In genomic region chr17:80455648-80456047, GRCm38 (mm10) we compare ENCODE assay signal across 8 mouse cellular contexts. TPM values are rescaled to one million over a fixed set of nuclear protein-coding genes. Genes with fewer than 3 reads are reported as not detected.
A peak's percentile ranks its signal among the peaks of the same experiment; 100 is the strongest.
DNase-seq lines count a peak whose midpoint lies in the region; ATAC-seq and TF ChIP-seq lines count a peak whose summit lies in the region.

No protein-coding gene starts in this region.

- H3K9me3 ChIP-seq in forebrain, embryonic 14.5 days (replicated peaks; ENCODE audit: control insufficient read depth, low read length), result no peaks in the 10 kb centered on the region
- H3K9me3 ChIP-seq in forebrain, embryonic 12.5 days, result no peaks in the 10 kb centered on the region
- no peaks in the 10 kb centered on the region for H3K9me3 ChIP-seq in liver, embryonic 14.5 days (ENCODE audit: control insufficient read depth, low read length)
- H3K9me3 ChIP-seq in liver, postnatal 0 days (ENCODE audit: low read length), result no peaks in the 10 kb centered on the region

- DNase-seq in forebrain, embryonic 14.5 days (ENCODE audit: low spot score), result peak; percentile 84
- peak in 2 of 3 experiments; percentile 31 to 41 for DNase-seq in liver, embryonic 14.5 days (ENCODE audit: low read depth in 3 of 3, low spot score in 3 of 3)
- no peak for DNase-seq in liver
- DNase-seq in brain, embryonic 14.5 days (ENCODE audit: low read depth), result peak; percentile 84
- no peak for DNase-seq in liver, postnatal 0 days
- no peak for DNase-seq in frontal cortex, postnatal 10 days (ENCODE audit: low spot score in 2 of 2)
- DNase-seq in testis, postnatal 14 days (ENCODE audit: low spot score), result no peak

- no peak for TF ChIP-seq EP300 in liver, embryonic 14.5 days (IDR thresholded peaks at IDR 0.05; ENCODE audit: low read depth)
- TF ChIP-seq EP300 in liver, postnatal 0 days (IDR thresholded peaks at IDR 0.05; ENCODE audit: low read depth), result no peak

- no peak overlapping the region for H3K4me2 ChIP-seq in forebrain, embryonic 14.5 days (ENCODE audit: low read length)
- H3K4me2 ChIP-seq in forebrain, embryonic 12.5 days, result no peak overlapping the region
- H3K4me2 ChIP-seq in liver, embryonic 14.5 days (ENCODE audit: low read depth), result no peak overlapping the region
- H3K4me2 ChIP-seq in liver, postnatal 0 days (ENCODE audit: low read depth, low read length), result no peak overlapping the region

- 26% methylated on average over 2 of the region's 2 CpGs for WGBS in forebrain, embryonic 14.5 days
- 25% methylated on average over 2 of the region's 2 CpGs for WGBS in forebrain, embryonic 12.5 days
- 19% methylated on average over 2 of the region's 2 CpGs for WGBS in liver, embryonic 14.5 days (ENCODE audit: insufficient replicate concordance)
- 24% methylated on average over 2 of the region's 2 CpGs for WGBS in liver, postnatal 0 days (ENCODE audit: insufficient replicate concordance)

- peak; percentile 63; the same call in 1 of the 2 replicates for TF ChIP-seq CTCF in liver, embryonic 14.5 days (IDR thresholded peaks at IDR 0.05; ENCODE audit: low read depth)
- TF ChIP-seq CTCF in brain, embryonic 14.5 days (IDR thresholded peaks at IDR 0.05; ENCODE audit: borderline replicate concordance, extremely low read depth, insufficient read depth, insufficient read length), result no peak
- peak; percentile 80 for TF ChIP-seq CTCF in liver, postnatal 0 days (IDR thresholded peaks at IDR 0.05; ENCODE audit: low read depth)

- H3K27ac ChIP-seq in forebrain, embryonic 14.5 days (ENCODE audit: low read depth, low read length), result no peak overlapping the region
- no peak overlapping the region for H3K27ac ChIP-seq in forebrain, embryonic 12.5 days
- no peak overlapping the region for H3K27ac ChIP-seq in liver, embryonic 14.5 days
- no peak overlapping the region for H3K27ac ChIP-seq in liver, postnatal 0 days (ENCODE audit: low read depth)

- H3K4me3 ChIP-seq in forebrain, embryonic 14.5 days (ENCODE audit: low read depth, low read length), result no peak overlapping the region
- no peak overlapping the region for H3K4me3 ChIP-seq in forebrain, embryonic 12.5 days (replicated peaks)
- H3K4me3 ChIP-seq in liver, embryonic 14.5 days (ENCODE audit: insufficient read depth in 1 of 2, low read depth in 2 of 2, low read length in 2 of 2), result no peak overlapping the region
- no peak overlapping the region for H3K4me3 ChIP-seq in liver, postnatal 0 days (ENCODE audit: low read depth, low read length)

- peak; percentile 20; the same call in 1 of the 2 replicates for ATAC-seq in forebrain, embryonic 14.5 days
- no peak for ATAC-seq in forebrain, embryonic 12.5 days (ENCODE audit: low FRiP score)
- no peak for ATAC-seq in liver, embryonic 14.5 days (ENCODE audit: insufficient read depth)
- ATAC-seq in liver, postnatal 0 days, result peak; percentile 38; the same call in 1 of the 2 replicates

- no peaks in the 10 kb centered on the region for H3K27me3 ChIP-seq in forebrain, embryonic 14.5 days (replicated peaks; ENCODE audit: control insufficient read depth, insufficient read depth, low read length)
- H3K27me3 ChIP-seq in forebrain, embryonic 12.5 days, result no peaks in the 10 kb centered on the region
- H3K27me3 ChIP-seq in liver, embryonic 14.5 days (ENCODE audit: control insufficient read depth, insufficient read depth, low read length), result no peaks in the 10 kb centered on the region
- H3K27me3 ChIP-seq in liver, postnatal 0 days (ENCODE audit: insufficient read depth, low read length), result no peaks in the 10 kb centered on the region

- peaks cover 24% of the 10 kb centered on the region for H3K36me3 ChIP-seq in forebrain, embryonic 14.5 days (ENCODE audit: control insufficient read depth, insufficient read depth, low read length)
- H3K36me3 ChIP-seq in forebrain, embryonic 12.5 days (replicated peaks), result peaks cover 15% of the 10 kb centered on the region
- H3K36me3 ChIP-seq in liver, embryonic 14.5 days (replicated peaks; ENCODE audit: control insufficient read depth, insufficient read depth, low read depth), result no peaks in the 10 kb centered on the region; the same call in 1 of the 2 replicates
- H3K36me3 ChIP-seq in liver, postnatal 0 days (replicated peaks; ENCODE audit: insufficient read depth, low read length), result peaks cover 16% of the 10 kb centered on the region

- no peak overlapping the region for H3K9ac ChIP-seq in forebrain, embryonic 14.5 days (ENCODE audit: low read length)
- H3K9ac ChIP-seq in forebrain, embryonic 12.5 days, result no peak overlapping the region
- no peak overlapping the region for H3K9ac ChIP-seq in liver, embryonic 14.5 days (replicated peaks)
- no peak overlapping the region for H3K9ac ChIP-seq in liver, postnatal 0 days (replicated peaks)

- H3K4me1 ChIP-seq in forebrain, embryonic 14.5 days (ENCODE audit: control insufficient read depth, insufficient read depth, low read length), result peaks cover 4% of the 10 kb centered on the region; the same call in 1 of the 2 replicates
- H3K4me1 ChIP-seq in forebrain, embryonic 12.5 days, result peaks cover 5% of the 10 kb centered on the region
- H3K4me1 ChIP-seq in liver, embryonic 14.5 days (replicated peaks; ENCODE audit: control insufficient read depth in 2 of 2, insufficient read depth in 2 of 2, low read length in 1 of 2), result peaks cover 0 to 3% of the 10 kb centered on the region in 2 experiments; a peak in 1 of 4 replicates
- H3K4me1 ChIP-seq in liver, postnatal 0 days (ENCODE audit: insufficient read depth), result no peaks in the 10 kb centered on the region

- no peak for TF ChIP-seq POLR2A in brain, embryonic 14.5 days (IDR thresholded peaks at IDR 0.05; ENCODE audit: borderline replicate concordance, extremely low read depth, insufficient read depth, insufficient read length, poor library complexity, severe bottlenecking)

RNA-seq across cellular contexts. Expression of gene Sos1, which starts 24.6 kb away (rescaled TPM):
- polyA plus RNA-seq in forebrain, embryonic 14.5 days (2014; fragmentation: Nextera tagmentation; extraction: Ambion mirVana), result 7.9 and 9.3 TPM in 2 replicates
- polyA plus RNA-seq in forebrain, embryonic 12.5 days (2016; fragmentation: Nextera tagmentation; extraction: Ambion mirVana), result 7.9 and 8.0 TPM in 2 replicates
- 1.1 and 1.7 TPM in 2 replicates for polyA plus RNA-seq in liver, embryonic 14.5 days (2012; rRNA removed)
- polyA plus RNA-seq in liver, embryonic 14.5 days (2014; fragmentation: Nextera tagmentation; extraction: Ambion mirVana), result 1.3 and 1.8 TPM in 2 replicates
- polyA plus RNA-seq in brain, embryonic 14.5 days (2012; rRNA removed), result 11.9 and 21.9 TPM in 2 replicates
- 1.4 TPM in 2 replicates for polyA plus RNA-seq in liver, postnatal 0 days (2015; fragmentation: Nextera tagmentation; extraction: Ambion mirVana)

Comparison
In these comparisons a context has a peak if more than half of its experiments do, and no peak if none do; other contexts are left out.
1. ATAC-seq: peak in forebrain, embryonic 14.5 days (single experiment) and liver, postnatal 0 days (single experiment); none in forebrain, embryonic 12.5 days (single experiment) and liver, embryonic 14.5 days (single experiment).
2. DNase-seq: peak in forebrain, embryonic 14.5 days (single experiment), liver, embryonic 14.5 days (2 of 3) and brain, embryonic 14.5 days (single experiment); none in liver (single experiment), liver, postnatal 0 days (single experiment), frontal cortex, postnatal 10 days (0 of 2) and testis, postnatal 14 days (single experiment).